Mouse (Mus musculus) megakaryocyte, embryonic 14.5 days (primary cell): ENCODE results near the gene Ccdc175. TPM values are rescaled to one million over a fixed set of nuclear protein-coding genes. Genes with fewer than 3 reads are reported as not detected.

Source experiments
- H3K27me3 ChIP-seq: replicated peaks from 2 replicates; pipeline ENCODE3; 2012; ENCODE audit warnings: inconsistent platforms
- H3K36me3 ChIP-seq: replicated peaks from 2 replicates; pipeline ENCODE3; 2012; ENCODE audit warnings: low read length, inconsistent platforms, mixed read lengths
- H3K4me1 ChIP-seq: 2 replicates; pipeline ENCODE4 v1.6.1; 2012; ENCODE audit warnings: inconsistent platforms
- H3K4me3 ChIP-seq: replicated peaks from 2 replicates; pipeline ENCODE3; 2012; ENCODE audit warnings: moderate library complexity, mild to moderate bottlenecking, inconsistent platforms
- H3K9me3 ChIP-seq: 2 replicates; pipeline ENCODE4 v1.6.1; 2012; ENCODE audit warnings: inconsistent platforms
- FLI1 ChIP-seq: IDR thresholded peaks from 2 replicates; pipeline ENCODE4 v1.6.1; 2012; ENCODE audit warnings: low read length, inconsistent platforms, mixed read lengths
- GATA1 ChIP-seq: IDR thresholded peaks from 3 replicates; pipeline ENCODE4 v1.6.1; 2012; ENCODE audit warnings: mixed read lengths, low read length, inconsistent platforms, borderline replicate concordance
- polyA plus RNA-seq: library from polyadenylated mRNA; stranded (reverse); fragments of >175 nt; gene quantifications from 2 replicates; pipeline ENCODE4 v1.2.3, GENCODE M21; 2012; ENCODE audit warnings: low replicate concordance; ENCODE audit not compliant: insufficient read depth

The Ccdc175 gene
- polyA plus RNA-seq, result not detected in 2 replicates

GRCm38 (mm10) chr12:72184929-72185328, at the start of gene Ccdc175:
Gene Ccdc175, minus strand, starts transcription at chr12:72185029.
- Histone ChIP-seq H3K27me3 (no peaks in the 10 kb centered on the region), H3K9me3 (peaks cover 8% of the 10 kb centered on the region; the same call in 1 of the 2 replicates), H3K4me1 (no peaks in the 10 kb centered on the region), H3K4me3 (no peak within 1 kb of the TSS), H3K36me3 (no peaks in the 10 kb centered on the region)
- TF ChIP-seq GATA1, result no peak

DNA sequence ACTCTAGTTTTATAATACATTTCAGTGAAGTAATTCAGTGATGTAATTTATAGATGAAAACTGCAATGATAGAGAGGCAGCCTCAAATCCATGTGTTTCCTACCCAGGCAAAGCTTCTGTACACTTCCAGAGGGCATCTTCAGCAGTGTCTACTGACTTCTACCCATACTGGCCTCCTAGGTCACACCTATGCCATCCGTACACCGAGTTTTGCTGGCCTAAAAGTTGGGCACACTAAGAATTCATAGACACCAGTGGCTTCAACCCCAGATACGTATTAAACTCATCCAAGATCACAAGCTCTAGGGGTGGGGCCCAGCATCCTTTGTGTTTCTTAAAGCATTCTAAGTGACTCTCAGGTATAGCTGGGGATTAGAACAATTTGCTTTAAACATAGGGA, 49.3 kb upstream of the Ccdc175 start:
- Histone ChIP-seq H3K27me3 (peaks cover 36% of the 10 kb centered on the region), H3K36me3 (no peaks in the 10 kb centered on the region), H3K9me3 (0 out of 2 replicates have a peak, but pooled peaks cover 3% of the 10 kb centered on the region), H3K4me1 (peaks cover 8% of the 10 kb centered on the region), H3K4me3 (no peak overlapping the region)
- TF ChIP-seq GATA1 (no peak), FLI1 (no peak)

GRCm38 (mm10) chr12:72232826-72233790, 48.3 kb upstream of the Ccdc175 start:
- peaks cover 31% of the 10 kb centered on the region for H3K27me3 ChIP-seq
- H3K4me1 ChIP-seq, result peaks cover 8% of the 10 kb centered on the region
- H3K9me3 ChIP-seq, result peaks cover 3% of the 10 kb centered on the region; the same call in 1 of the 2 replicates
- TF ChIP-seq GATA1 (no peak), FLI1 (no peak)
- no peaks in the 10 kb centered on the region for H3K36me3 ChIP-seq
- no peak overlapping the region for H3K4me3 ChIP-seq

DNA sequence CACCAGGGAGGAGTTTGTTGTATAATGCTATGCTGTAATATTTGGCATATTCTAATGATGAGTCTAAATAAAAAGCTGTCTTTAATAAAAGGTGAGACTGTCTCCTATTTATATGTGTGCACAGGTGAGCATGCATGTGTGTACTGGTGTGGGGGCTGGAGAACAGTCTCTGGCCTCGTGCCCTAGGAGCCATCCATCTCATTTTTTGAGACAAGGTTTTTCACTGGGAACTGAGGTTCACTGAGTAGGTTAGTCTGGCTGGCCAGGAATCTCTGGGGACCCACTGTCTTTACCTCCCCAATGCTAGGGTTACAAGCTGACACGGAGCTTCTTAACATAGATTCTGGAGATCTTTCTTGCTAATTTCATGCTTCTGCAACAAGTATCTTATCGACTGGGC, 47.3 kb upstream of the Ccdc175 start:
- H3K9me3 ChIP-seq, result peaks cover 3% of the 10 kb centered on the region; the same call in 1 of the 2 replicates
- no peak for TF ChIP-seq GATA1
- TF ChIP-seq FLI1, result no peak
- peaks cover 22% of the 10 kb centered on the region for H3K27me3 ChIP-seq
- H3K4me1 ChIP-seq, result peaks cover 8% of the 10 kb centered on the region
- no peak overlapping the region for H3K4me3 ChIP-seq
- H3K36me3 ChIP-seq, result no peaks in the 10 kb centered on the region

DNA sequence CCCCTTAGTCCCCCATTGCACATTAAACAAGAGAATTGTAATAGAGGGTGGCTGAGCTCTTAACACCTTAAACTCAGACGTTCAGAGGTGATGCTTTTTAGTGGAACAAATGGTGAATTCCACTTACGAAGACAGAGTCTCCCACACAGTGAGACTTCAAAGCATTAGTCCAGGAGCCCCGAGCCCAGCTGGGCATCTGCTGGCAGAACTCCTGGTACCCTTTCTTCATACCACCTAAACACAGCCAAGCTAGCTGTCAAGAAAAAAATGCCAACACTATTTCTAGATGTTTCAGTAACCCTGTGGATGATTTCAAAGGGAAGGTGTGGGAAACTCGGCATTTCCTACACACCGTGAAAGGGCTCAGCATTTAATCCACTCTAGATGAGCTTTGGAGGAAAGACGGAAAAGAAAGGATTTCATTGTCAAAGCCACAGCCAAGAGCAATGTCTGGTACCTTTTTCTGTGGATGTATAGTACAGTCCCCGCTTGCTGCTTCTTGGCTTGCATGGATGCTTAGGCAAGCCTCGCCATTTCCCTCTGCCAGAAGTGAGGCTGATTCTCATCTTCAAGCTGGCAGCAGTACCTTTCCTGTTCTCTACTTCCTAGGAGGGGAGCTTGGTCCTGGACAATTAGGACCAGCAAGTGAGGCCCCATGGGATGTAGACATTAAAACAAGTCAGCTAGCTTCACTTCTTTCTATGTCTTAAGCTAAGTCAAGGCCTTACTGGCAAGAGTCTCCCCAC, 44.8 kb upstream of the Ccdc175 start:
- Histone ChIP-seq H3K27me3 (peaks cover 2% of the 10 kb centered on the region), H3K4me3 (no peak overlapping the region), H3K4me1 (no peaks in the 10 kb centered on the region), H3K9me3 (peaks cover 7% of the 10 kb centered on the region; the same call in 1 of the 2 replicates), H3K36me3 (no peaks in the 10 kb centered on the region)
- TF ChIP-seq GATA1 (no peak), FLI1 (no peak)

GRCm38 (mm10) chr12:72227731-72228130, 42.9 kb upstream of the Ccdc175 start:
- Histone ChIP-seq H3K9me3 (peaks cover 15% of the 10 kb centered on the region; the same call in 1 of the 2 replicates), H3K4me3 (no peak overlapping the region), H3K36me3 (no peaks in the 10 kb centered on the region), H3K27me3 (no peaks in the 10 kb centered on the region), H3K4me1 (no peaks in the 10 kb centered on the region)
- TF ChIP-seq FLI1 (no peak), GATA1 (no peak)

GRCm38 (mm10) chr12:72225371-72225770, 40.5 kb upstream of the Ccdc175 start:
- H3K4me1 ChIP-seq, result no peaks in the 10 kb centered on the region
- no peaks in the 10 kb centered on the region for H3K27me3 ChIP-seq
- peaks cover 24% of the 10 kb centered on the region for H3K9me3 ChIP-seq
- H3K4me3 ChIP-seq, result no peak overlapping the region
- TF ChIP-seq FLI1 (no peak), GATA1 (no peak)
- no peaks in the 10 kb centered on the region for H3K36me3 ChIP-seq

GRCm38 (mm10) chr12:72223557-72224102, 38.8 kb upstream of the Ccdc175 start:
- H3K4me1 ChIP-seq, result no peaks in the 10 kb centered on the region
- no peaks in the 10 kb centered on the region for H3K36me3 ChIP-seq
- TF ChIP-seq GATA1, result no peak
- TF ChIP-seq FLI1, result no peak
- peaks cover 21% of the 10 kb centered on the region for H3K9me3 ChIP-seq
- no peak overlapping the region for H3K4me3 ChIP-seq
- no peaks in the 10 kb centered on the region for H3K27me3 ChIP-seq

- Histone ChIP-seq H3K4me3 (no peak overlapping the region), H3K4me1 (no peaks in the 10 kb centered on the region), H3K27me3 (no peaks in the 10 kb centered on the region), H3K36me3 (no peaks in the 10 kb centered on the region), H3K9me3 (no peaks in the 10 kb centered on the region)
- TF ChIP-seq GATA1 (no peak), FLI1 (no peak)
Observed at GRCm38 (mm10) chr12:72213554-72213953, 28.7 kb upstream of the Ccdc175 start.
